Mouse (Mus musculus): ENCODE measurements around the gene Prr7. TPM values are rescaled to one million over a fixed set of nuclear protein-coding genes. Genes with fewer than 3 reads are reported as not detected.

Gene Prr7
- polyA plus RNA-seq, 1 experiment from 2014 or later = 2.4 TPM

- DNase-seq (ENCODE audit: low spot score) (peak; percentile 82), ATAC-seq (ENCODE audit: low FRiP score) (peak; percentile 48)
- peak overlapping the region; percentile 49 for H3K4me3 ChIP-seq (ENCODE audit: low read depth, low read length)
- H3K9me3 ChIP-seq (ENCODE audit: control insufficient read depth, low read length) = no peaks in the 10 kb centered on the region
- H3K27ac ChIP-seq (ENCODE audit: low read depth, low read length) = peak overlapping the region; percentile 89
- H3K4me2 ChIP-seq (replicated peaks; ENCODE audit: low read depth, low read length) = peak overlapping the region; percentile 99
- H3K4me1 ChIP-seq (replicated peaks; ENCODE audit: control insufficient read depth, insufficient read depth, low read length) = peaks cover 42% of the 10 kb centered on the region
- H3K27me3 ChIP-seq (ENCODE audit: control insufficient read depth, insufficient read depth, low read length) = 0 out of 2 replicates have a peak, but pooled peaks cover 3% of the 10 kb centered on the region
- H3K36me3 ChIP-seq (ENCODE audit: control insufficient read depth, insufficient read depth, low read length) = peaks cover 13% of the 10 kb centered on the region
- WGBS = under 1% methylated on average over 82 of the region's 103 CpGs
- peak overlapping the region; percentile 83 for H3K9ac ChIP-seq (ENCODE audit: low read depth, low read length)
These were observed 8.3 kb downstream of the Prr7 start for GRCm38 (mm10) chr13:55472132-55473022.

- Histone ChIP-seq H3K4me2 (replicated peaks; ENCODE audit: low read depth, low read length) (peak overlapping the region; percentile 99), H3K9ac (ENCODE audit: low read depth, low read length) (peak overlapping the region; percentile 83), H3K4me1 (replicated peaks; ENCODE audit: control insufficient read depth, insufficient read depth, low read length) (peaks cover 42% of the 10 kb centered on the region), H3K27me3 (ENCODE audit: control insufficient read depth, insufficient read depth, low read length) (0 out of 2 replicates have a peak, but pooled peaks cover 3% of the 10 kb centered on the region), H3K4me3 (ENCODE audit: low read depth, low read length) (peak overlapping the region; percentile 49), H3K9me3 (ENCODE audit: control insufficient read depth, low read length) (no peaks in the 10 kb centered on the region), H3K27ac (ENCODE audit: low read depth, low read length) (peak overlapping the region; percentile 89), H3K36me3 (ENCODE audit: control insufficient read depth, insufficient read depth, low read length) (peaks cover 13% of the 10 kb centered on the region)
- WGBS = 18% methylated on average over 18 of the region's 18 CpGs
- DNase-seq (ENCODE audit: low spot score) (peak; percentile 67), ATAC-seq (ENCODE audit: low FRiP score) (no peak)
These were observed 9.2 kb downstream of the Prr7 start for GRCm38 (mm10) chr13:55473076-55473831.

GRCm38 (mm10) chr13:55473961-55474360 is 9.9 kb downstream of the Prr7 start:
- Histone ChIP-seq H3K4me2 (replicated peaks; ENCODE audit: low read depth, low read length) (no peak overlapping the region), H3K27me3 (ENCODE audit: control insufficient read depth, insufficient read depth, low read length) (0 out of 2 replicates have a peak, but pooled peaks cover 3% of the 10 kb centered on the region), H3K27ac (ENCODE audit: low read depth, low read length) (peak overlapping the region; percentile 53), H3K36me3 (ENCODE audit: control insufficient read depth, insufficient read depth, low read length) (peaks cover 13% of the 10 kb centered on the region), H3K9me3 (ENCODE audit: control insufficient read depth, low read length) (no peaks in the 10 kb centered on the region), H3K4me3 (ENCODE audit: low read depth, low read length) (no peak overlapping the region), H3K4me1 (replicated peaks; ENCODE audit: control insufficient read depth, insufficient read depth, low read length) (peaks cover 44% of the 10 kb centered on the region), H3K9ac (ENCODE audit: low read depth, low read length) (0 out of 2 replicates have a peak overlapping the region, but pooled peaks have one; percentile 19)
- 63% methylated on average over 11 of the region's 11 CpGs for WGBS
- ATAC-seq (ENCODE audit: low FRiP score) (no peak), DNase-seq (ENCODE audit: low spot score) (no peak)

- no peak overlapping the region for H3K4me2 ChIP-seq (replicated peaks; ENCODE audit: low read depth, low read length)
- DNase-seq (ENCODE audit: low spot score) (peak; percentile 88), ATAC-seq (ENCODE audit: low FRiP score) (peak; percentile 5; the same call in 1 of the 2 replicates)
- peak overlapping the region; percentile 4; the same call in 1 of the 2 replicates for H3K27ac ChIP-seq (ENCODE audit: low read depth, low read length)
- no peaks in the 10 kb centered on the region for H3K9me3 ChIP-seq (ENCODE audit: control insufficient read depth, low read length)
- H3K4me1 ChIP-seq (replicated peaks; ENCODE audit: control insufficient read depth, insufficient read depth, low read length) = peaks cover 42% of the 10 kb centered on the region
- 0 out of 2 replicates have a peak, but pooled peaks cover 3% of the 10 kb centered on the region for H3K27me3 ChIP-seq (ENCODE audit: control insufficient read depth, insufficient read depth, low read length)
- H3K9ac ChIP-seq (ENCODE audit: low read depth, low read length) = no peak overlapping the region
- WGBS = 32% methylated on average over 5 of the region's 5 CpGs
- no peak overlapping the region for H3K4me3 ChIP-seq (ENCODE audit: low read depth, low read length)
- H3K36me3 ChIP-seq (ENCODE audit: control insufficient read depth, insufficient read depth, low read length) = peaks cover 20% of the 10 kb centered on the region
These were observed 10.6 kb downstream of the Prr7 start for GRCm38 (mm10) chr13:55474621-55475069.

- H3K9ac ChIP-seq (ENCODE audit: low read depth, low read length) = no peak overlapping the region
- ATAC-seq (ENCODE audit: low FRiP score) = no peak
- H3K27me3 ChIP-seq (ENCODE audit: control insufficient read depth, insufficient read depth, low read length) = 0 out of 2 replicates have a peak, but pooled peaks cover 3% of the 10 kb centered on the region
- H3K36me3 ChIP-seq (ENCODE audit: control insufficient read depth, insufficient read depth, low read length) = peaks cover 25% of the 10 kb centered on the region
- DNase-seq (ENCODE audit: low spot score) = no peak
- no peak overlapping the region for H3K4me3 ChIP-seq (ENCODE audit: low read depth, low read length)
- no peak overlapping the region for H3K27ac ChIP-seq (ENCODE audit: low read depth, low read length)
- no peak overlapping the region for H3K4me2 ChIP-seq (replicated peaks; ENCODE audit: low read depth, low read length)
- WGBS = 87% methylated on average over 5 of the region's 5 CpGs
- peaks cover 34% of the 10 kb centered on the region for H3K4me1 ChIP-seq (replicated peaks; ENCODE audit: control insufficient read depth, insufficient read depth, low read length)
- H3K9me3 ChIP-seq (ENCODE audit: control insufficient read depth, low read length) = no peaks in the 10 kb centered on the region
These were observed 11.7 kb downstream of the Prr7 start for GRCm38 (mm10) chr13:55475750-55476149.

GRCm38 (mm10) chr13:55476256-55476655 is 12.2 kb downstream of the Prr7 start:
- no peak overlapping the region for H3K4me2 ChIP-seq (replicated peaks; ENCODE audit: low read depth, low read length)
- WGBS = 94% methylated on average over 8 of the region's 8 CpGs
- H3K36me3 ChIP-seq (ENCODE audit: control insufficient read depth, insufficient read depth, low read length) = peaks cover 30% of the 10 kb centered on the region
- DNase-seq (ENCODE audit: low spot score) (no peak), ATAC-seq (ENCODE audit: low FRiP score) (no peak)
- no peak overlapping the region for H3K27ac ChIP-seq (ENCODE audit: low read depth, low read length)
- peaks cover 30% of the 10 kb centered on the region for H3K4me1 ChIP-seq (replicated peaks; ENCODE audit: control insufficient read depth, insufficient read depth, low read length)
- H3K27me3 ChIP-seq (ENCODE audit: control insufficient read depth, insufficient read depth, low read length) = 0 out of 2 replicates have a peak, but pooled peaks cover 3% of the 10 kb centered on the region
- no peak overlapping the region for H3K4me3 ChIP-seq (ENCODE audit: low read depth, low read length)
- no peak overlapping the region for H3K9ac ChIP-seq (ENCODE audit: low read depth, low read length)
- no peaks in the 10 kb centered on the region for H3K9me3 ChIP-seq (ENCODE audit: control insufficient read depth, low read length)

- no peak for ATAC-seq (ENCODE audit: low FRiP score)
- DNase-seq (ENCODE audit: low spot score) = no peak
- Histone ChIP-seq H3K27ac (ENCODE audit: low read depth, low read length) (no peak overlapping the region), H3K27me3 (ENCODE audit: control insufficient read depth, insufficient read depth, low read length) (0 out of 2 replicates have a peak, but pooled peaks cover 3% of the 10 kb centered on the region), H3K4me1 (replicated peaks; ENCODE audit: control insufficient read depth, insufficient read depth, low read length) (peaks cover 30% of the 10 kb centered on the region), H3K36me3 (ENCODE audit: control insufficient read depth, insufficient read depth, low read length) (peaks cover 35% of the 10 kb centered on the region), H3K9ac (ENCODE audit: low read depth, low read length) (no peak overlapping the region), H3K9me3 (ENCODE audit: control insufficient read depth, low read length) (no peaks in the 10 kb centered on the region), H3K4me2 (replicated peaks; ENCODE audit: low read depth, low read length) (no peak overlapping the region), H3K4me3 (ENCODE audit: low read depth, low read length) (no peak overlapping the region)
- WGBS = 78% methylated on average over 16 of the region's 16 CpGs
These were observed 13.4 kb downstream of the Prr7 start for GRCm38 (mm10) chr13:55477492-55477891.

- H3K27ac ChIP-seq (ENCODE audit: low read depth, low read length) = no peak overlapping the region
- 50% methylated on average over 5 of the region's 5 CpGs for WGBS
- no peaks in the 10 kb centered on the region for H3K9me3 ChIP-seq (ENCODE audit: control insufficient read depth, low read length)
- no peak overlapping the region for H3K4me2 ChIP-seq (replicated peaks; ENCODE audit: low read depth, low read length)
- 0 out of 2 replicates have a peak, but pooled peaks cover 3% of the 10 kb centered on the region for H3K27me3 ChIP-seq (ENCODE audit: control insufficient read depth, insufficient read depth, low read length)
- DNase-seq (ENCODE audit: low spot score) (peak; percentile 65), ATAC-seq (ENCODE audit: low FRiP score) (no peak)
- H3K4me1 ChIP-seq (replicated peaks; ENCODE audit: control insufficient read depth, insufficient read depth, low read length) = peaks cover 32% of the 10 kb centered on the region
- no peak overlapping the region for H3K4me3 ChIP-seq (ENCODE audit: low read depth, low read length)
- H3K9ac ChIP-seq (ENCODE audit: low read depth, low read length) = no peak overlapping the region
- peaks cover 38% of the 10 kb centered on the region for H3K36me3 ChIP-seq (ENCODE audit: control insufficient read depth, insufficient read depth, low read length)
These were observed 14.0 kb downstream of the Prr7 start for GRCm38 (mm10) chr13:55478036-55478435.

All from hindbrain, embryonic 11.5 days (tissue).